Mouse (Mus musculus): ENCODE results near the gene Hist1h1b.

DNA sequence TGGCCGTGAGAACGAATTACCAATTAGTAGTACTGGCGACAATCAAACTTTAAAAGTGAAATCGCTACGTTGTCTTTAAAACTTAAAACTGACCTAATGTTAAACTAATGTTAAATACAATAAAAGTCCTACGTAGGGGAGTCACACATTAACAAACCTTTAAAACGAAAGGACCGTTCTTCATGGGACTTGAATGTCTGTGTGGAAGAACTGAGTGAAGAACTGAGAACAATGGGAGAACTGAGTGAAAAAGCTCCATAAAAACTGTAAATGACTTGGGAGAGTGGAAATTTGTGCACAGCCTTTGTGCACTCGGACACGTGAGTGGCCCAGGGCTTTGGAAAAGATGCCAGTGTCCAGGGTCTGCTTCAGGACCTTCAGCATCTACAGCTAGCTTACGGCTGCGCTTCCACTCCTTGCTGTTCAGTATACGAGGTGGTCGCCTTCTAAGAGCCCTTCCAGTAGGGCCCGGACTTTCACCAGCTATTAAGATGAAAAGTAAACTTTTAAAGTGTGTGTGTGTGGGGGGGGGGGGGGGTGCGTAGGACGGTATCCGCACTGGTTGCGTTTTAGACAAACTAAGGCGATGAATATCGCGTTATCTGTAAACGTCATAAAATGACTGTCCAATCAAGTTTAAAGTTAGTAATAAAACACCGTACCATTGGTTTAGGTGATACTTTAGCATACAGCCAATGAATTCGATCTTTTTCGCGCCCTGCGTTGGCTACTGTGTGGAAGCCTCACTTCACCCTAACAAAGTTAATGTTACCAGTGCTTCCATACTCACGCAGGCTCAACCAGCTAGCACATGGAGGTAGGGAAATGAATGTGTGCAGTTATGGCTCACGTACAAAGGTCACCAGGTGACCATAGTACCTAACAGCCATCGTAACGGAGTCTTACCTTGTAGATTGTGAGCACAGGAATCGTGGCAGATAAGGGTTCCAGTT is 1.3 kb downstream of the Hist1h1b start:
- no peak for TF ChIP-seq CTCF (IDR thresholded peaks at IDR 0.05; ENCODE audit: extremely low read depth, insufficient read depth, insufficient read length, insufficient replicate concordance)
- TF ChIP-seq POLR2A (IDR thresholded peaks at IDR 0.05; ENCODE audit: low read depth, low read length), result peak; percentile 10; the same call in 1 of the 2 replicates
